Mouse (Mus musculus) frontal cortex, postnatal 25 days (tissue): ENCODE measurements at regions not wholly inside any gene's neighbourhood (a gene's known extent, or its start where the extent isn't known, plus 50 kb on each side); places are given as distances from the start of the nearest gene placed in this dataset.

Experiments
- DNase-seq, 2 experiments: peaks; one replicate each; pipeline ENCODE4 v3.0.0; 2022; ENCODE audit warnings: low spot score in 2 of 2

DNA sequence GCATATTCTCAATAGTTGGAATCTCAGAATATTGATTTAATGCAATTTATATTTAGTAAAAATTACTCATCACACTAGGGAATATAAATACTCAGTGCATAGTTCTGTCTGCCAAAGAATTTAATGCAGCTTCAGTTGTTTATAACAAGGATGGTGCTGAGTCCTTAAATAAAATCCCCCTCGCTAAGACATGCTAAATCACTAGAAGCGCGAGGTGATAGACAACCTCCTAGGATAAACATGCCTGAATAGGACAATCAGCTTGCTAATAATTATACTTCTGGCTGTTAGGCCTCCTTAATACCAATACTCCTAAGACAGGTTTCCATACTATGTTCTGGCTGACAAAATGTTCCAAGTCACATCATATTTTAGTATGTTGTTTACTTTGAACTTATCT is 3650.0 kb downstream of the 9330182O14Rik start:
- no peak for DNase-seq

GRCm38 (mm10) chr15:43803342-43803741 is 3669.2 kb downstream of the 9330182O14Rik start:
- DNase-seq, result no peak
